Mouse (Mus musculus): ENCODE measurements around the gene Nr2c1.

DNA sequence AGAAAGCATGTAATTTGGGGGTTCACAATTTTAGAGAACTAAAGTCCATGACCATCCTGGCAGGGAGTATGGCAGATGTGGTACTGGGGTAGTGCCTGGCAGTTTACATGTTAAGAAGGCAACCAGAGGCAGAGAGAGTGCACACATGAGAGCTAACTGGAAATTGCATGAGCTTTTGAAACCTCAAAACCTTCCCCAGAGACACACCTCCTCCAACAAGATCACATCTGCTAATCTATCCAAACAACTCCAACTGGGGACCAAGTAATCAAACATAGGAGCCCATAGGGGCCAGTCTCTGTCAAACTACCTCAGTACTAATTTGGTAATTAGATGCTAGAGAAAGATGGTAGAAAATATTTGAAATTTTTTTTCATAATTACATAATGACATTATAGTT is 6.0 kb downstream of the Nr2c1 start:
- TF ChIP-seq CTCF (conservative IDR thresholded peaks at IDR 0.05; ENCODE audit: insufficient read depth, insufficient read length, low read depth, low read length) = no peak
- no peak for TF ChIP-seq POLR2A (IDR thresholded peaks at IDR 0.05; ENCODE audit: low read depth, low read length)

Measured in kidney, adult 2 months (tissue).